Mouse (Mus musculus) neural tube, embryonic 14.5 days (tissue): Measurements from ENCODE around the gene Hist1h2be. TPM values are rescaled to one million over a fixed set of nuclear protein-coding genes. Genes with fewer than 3 reads are reported as not detected.
"Not testable (repeated sequence)": the region's sequence is repeated elsewhere in the genome, so short reads cannot be mapped to it uniquely, and the experiment has no call there.

ENCODE experiments used
- ATAC-seq: fragments of 200-750 bp; cut with Nextera tagmentation; 2 replicates; pipeline ENCODE4 v1.8.0; 2017; ENCODE audit warnings: low read depth, mild to moderate bottlenecking, moderate TSS enrichment, moderate library complexity
- H3K27ac ChIP-seq: fragments of 300-500 bp; sonication (generic); 2 replicates; pipeline ENCODE4 v1.5.1; 2014; ENCODE audit warnings: low read depth, mild to moderate bottlenecking, control low read depth, low read length, moderate library complexity, mixed read lengths
- H3K27me3 ChIP-seq: fragments of 300-500 bp; sonication (generic); 2 replicates; pipeline ENCODE4 v1.6.1; 2014; ENCODE audit warnings: low read length; ENCODE audit not compliant: control insufficient read depth, insufficient read depth
- H3K36me3 ChIP-seq: fragments of 300-500 bp; sonication (generic); 2 replicates; pipeline ENCODE4 v1.6.1; 2014; ENCODE audit warnings: low read length, mixed read lengths; ENCODE audit not compliant: control insufficient read depth, insufficient read depth
- H3K4me1 ChIP-seq: fragments of 300-500 bp; sonication (generic); 2 replicates; pipeline ENCODE4 v1.6.1; 2014; ENCODE audit warnings: low read length; ENCODE audit not compliant: control insufficient read depth, insufficient read depth
- H3K4me2 ChIP-seq: fragments of 300-500 bp; sonication (generic); 2 replicates; pipeline ENCODE4 v1.6.1; 2014; ENCODE audit warnings: mild to moderate bottlenecking, low read depth, low read length, control low read depth
- H3K4me3 ChIP-seq: fragments of 300-500 bp; sonication (generic); 2 replicates; pipeline ENCODE4 v1.5.1; 2014; ENCODE audit warnings: low read depth, low read length, control low read depth, mixed read lengths
- H3K9ac ChIP-seq: fragments of 300-500 bp; sonication (generic); replicated peaks from 2 replicates; pipeline ENCODE4 v1.6.1; 2014; ENCODE audit warnings: low read depth, mild to moderate bottlenecking, control low read depth, low read length, mixed read lengths
- H3K9me3 ChIP-seq: fragments of 300-500 bp; sonication (generic); 2 replicates; pipeline ENCODE4 v1.6.1; 2016; ENCODE audit warnings: low read length; ENCODE audit not compliant: control insufficient read depth
- WGBS: fragments of 180-500 bp; shearing (Covaris S2); extraction: QIAGEN DNeasy Blood & Tissue Kit; methylation state at CpG from one replicate; pipeline ENCODE4 v1.1.7; 2014; 5-methylcytosine and 5-hydroxymethylcytosine counted together
- polyA plus RNA-seq: library from polyadenylated mRNA; unstranded; fragments of >200 nt; fragmentation: Nextera tagmentation; extraction: Ambion mirVana; gene quantifications from 2 replicates; pipeline ENCODE4 v1.2.1, GENCODE M21; 2014

The Hist1h2be gene
- polyA plus RNA-seq, 1 experiment from 2014 or later: 1.3 TPM

- peak; percentile 96 for ATAC-seq
- H3K9ac ChIP-seq: peak within 1 kb of the TSS; percentile 52
These were observed 76.7 kb downstream of the Hist1h2be start, which contains the start of gene Hist1h3f for GRCm38 (mm10) chr13:23543965-23544786. Hist1h3f (plus strand) TSS chr13:23544052.

DNA sequence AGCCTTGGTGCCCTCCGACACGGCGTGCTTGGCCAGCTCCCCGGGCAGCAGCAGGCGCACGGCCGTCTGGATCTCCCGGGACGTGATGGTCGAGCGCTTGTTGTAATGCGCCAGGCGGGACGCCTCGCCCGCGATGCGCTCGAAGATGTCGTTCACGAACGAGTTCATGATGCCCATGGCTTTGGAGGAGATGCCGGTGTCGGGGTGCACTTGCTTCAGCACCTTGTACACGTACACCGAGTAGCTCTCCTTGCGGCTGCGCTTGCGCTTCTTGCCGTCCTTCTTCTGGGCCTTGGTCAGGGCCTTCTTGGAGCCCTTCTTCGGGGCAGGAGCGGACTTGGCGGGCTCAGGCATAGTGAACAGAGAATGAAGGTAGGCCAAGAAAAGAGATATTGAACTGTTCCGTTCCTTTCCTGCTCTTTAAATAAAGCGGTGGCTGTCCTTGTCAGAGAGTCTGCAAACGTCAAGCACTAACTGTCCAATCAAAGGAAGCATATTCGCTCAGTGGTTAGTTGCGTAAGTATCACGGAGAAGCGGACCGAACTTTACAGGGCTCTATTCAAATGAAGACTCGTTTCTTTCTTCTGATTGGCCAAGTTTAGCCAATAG is 77.8 kb downstream of the Hist1h2be start, which contains the start of gene Hist1h2bh:
TSS of gene Hist1h2bh (minus strand) at position 394 of the 609 bp plus-strand sequence.
- not testable (repeated sequence) for H3K4me1 ChIP-seq, H3K9me3 ChIP-seq, H3K27me3 ChIP-seq, H3K36me3 ChIP-seq
- H3K4me2 ChIP-seq: peak within 1 kb of the TSS; percentile 68
- peak; percentile 91 for ATAC-seq
- WGBS: under 1% methylated on average over 32 of the region's 42 CpGs
- H3K9ac ChIP-seq: peak within 1 kb of the TSS; percentile 32; the same call in 1 of the 2 replicates
- H3K4me3 ChIP-seq: peak within 1 kb of the TSS; percentile 45
- peak within 1 kb of the TSS; percentile 66 for H3K27ac ChIP-seq

More at GRCm38 (mm10) chr13:23543965-23544786, 76.7 kb downstream of the Hist1h2be start, which contains the start of gene Hist1h3f:
- H3K36me3 ChIP-seq: no peaks in the 10 kb centered on the region
- H3K27me3 ChIP-seq: no peaks in the 10 kb centered on the region
- H3K4me1 ChIP-seq: no peaks in the 10 kb centered on the region
- H3K4me2 ChIP-seq: peak within 1 kb of the TSS; percentile 68
- under 1% methylated on average over 25 of the region's 45 CpGs for WGBS
- H3K27ac ChIP-seq: peak within 1 kb of the TSS; percentile 87
- H3K4me3 ChIP-seq: peak within 1 kb of the TSS; percentile 45
- H3K9me3 ChIP-seq: no peaks in the 10 kb centered on the region

GRCm38 (mm10) chr13:23542225-23542980 is 78.5 kb downstream of the Hist1h2be start:
- not testable (repeated sequence) for H3K36me3 ChIP-seq, H3K9ac ChIP-seq, H3K4me1 ChIP-seq, H3K27ac ChIP-seq, H3K9me3 ChIP-seq, H3K27me3 ChIP-seq, ATAC-seq
- peak overlapping the region; percentile 68 for H3K4me2 ChIP-seq
- peak overlapping the region; percentile 36 for H3K4me3 ChIP-seq
- WGBS: 7% methylated on average over 3 of the region's 3 CpGs

- ATAC-seq: no peak
- no peak overlapping the region for H3K4me3 ChIP-seq
- H3K4me1 ChIP-seq: no peaks in the 10 kb centered on the region
- H3K4me2 ChIP-seq: no peak overlapping the region
- no peak overlapping the region for H3K9ac ChIP-seq
- H3K27me3 ChIP-seq: no peaks in the 10 kb centered on the region
- no peaks in the 10 kb centered on the region for H3K9me3 ChIP-seq
- no peaks in the 10 kb centered on the region for H3K36me3 ChIP-seq
- H3K27ac ChIP-seq: no peak overlapping the region
- 92% methylated on average over 3 of the region's 3 CpGs for WGBS
These were observed 79.4 kb downstream of the Hist1h2be start for GRCm38 (mm10) chr13:23541497-23541896.

DNA sequence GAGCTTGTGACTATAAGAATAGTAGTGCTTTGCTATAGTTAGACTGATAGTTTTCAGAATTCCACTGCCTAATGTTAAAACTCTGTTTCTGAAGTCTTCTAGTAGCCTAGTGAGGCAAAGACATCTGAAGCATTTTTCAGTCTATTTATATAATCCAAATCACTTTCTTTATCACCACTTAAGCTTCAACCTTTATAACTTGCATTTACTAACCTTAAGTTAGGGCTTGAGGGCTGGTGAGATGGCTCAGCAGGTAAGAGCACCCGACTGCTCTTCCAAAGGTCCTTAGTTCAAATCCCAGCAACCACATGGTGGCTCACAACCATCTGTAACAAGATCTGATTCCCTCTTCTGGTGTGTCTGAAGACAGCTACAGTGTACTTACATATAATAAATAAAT is 81.1 kb downstream of the Hist1h2be start:
- H3K4me3 ChIP-seq, H3K4me1 ChIP-seq, H3K9ac ChIP-seq, H3K27ac ChIP-seq, H3K4me2 ChIP-seq, H3K9me3 ChIP-seq, ATAC-seq, H3K27me3 ChIP-seq, H3K36me3 ChIP-seq: not testable (repeated sequence)
- 76% methylated on average over 1 of the region's 1 CpGs for WGBS

DNA sequence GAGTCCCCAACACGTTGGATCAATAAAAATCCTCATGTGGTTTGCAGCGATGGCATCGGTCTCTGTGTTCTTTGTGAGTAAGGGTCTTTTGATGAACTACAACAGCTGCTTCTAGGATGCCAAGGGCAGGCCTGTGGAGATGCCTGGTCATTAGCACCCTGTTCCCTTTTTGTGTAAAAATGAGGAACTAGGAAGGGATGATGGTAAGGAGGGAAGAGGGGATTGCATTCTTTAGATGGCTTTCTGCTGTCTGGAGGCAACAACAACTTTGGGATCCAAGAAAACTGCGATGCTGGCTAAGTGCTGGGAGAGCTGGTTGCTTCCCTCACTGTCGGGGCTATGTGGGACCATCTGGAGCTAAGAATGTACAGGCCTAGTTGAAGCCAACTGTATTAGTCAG is 82.7 kb downstream of the Hist1h2be start:
- Histone ChIP-seq H3K27ac (no peak overlapping the region), H3K4me3 (no peak overlapping the region), H3K9ac (no peak overlapping the region), H3K27me3 (no peaks in the 10 kb centered on the region), H3K4me1 (peaks cover 12% of the 10 kb centered on the region), H3K36me3 (no peaks in the 10 kb centered on the region), H3K4me2 (no peak overlapping the region), H3K9me3 (no peaks in the 10 kb centered on the region)
- ATAC-seq: no peak
- WGBS: 72% methylated on average over 5 of the region's 5 CpGs

GRCm38 (mm10) chr13:23537006-23537710 is 83.8 kb downstream of the Hist1h2be start:
- no peak overlapping the region for H3K4me3 ChIP-seq
- no peak overlapping the region for H3K9ac ChIP-seq
- no peaks in the 10 kb centered on the region for H3K9me3 ChIP-seq
- peaks cover 23% of the 10 kb centered on the region for H3K4me1 ChIP-seq
- no peaks in the 10 kb centered on the region for H3K36me3 ChIP-seq
- ATAC-seq: no peak
- WGBS: 84% methylated on average over 3 of the region's 3 CpGs
- H3K27ac ChIP-seq: no peak overlapping the region
- H3K27me3 ChIP-seq: no peaks in the 10 kb centered on the region
- no peak overlapping the region for H3K4me2 ChIP-seq

- Histone ChIP-seq H3K9me3 (no peaks in the 10 kb centered on the region), H3K27ac (no peak overlapping the region), H3K9ac (no peak overlapping the region), H3K36me3 (no peaks in the 10 kb centered on the region), H3K4me2 (peak overlapping the region; percentile 70), H3K4me3 (peak overlapping the region; percentile 40), H3K27me3 (no peaks in the 10 kb centered on the region), H3K4me1 (peaks cover 27% of the 10 kb centered on the region)
- ATAC-seq: no peak
- 20% methylated on average over 7 of the region's 7 CpGs for WGBS
These were observed 84.7 kb downstream of the Hist1h2be start for GRCm38 (mm10) chr13:23536076-23536822.
